Mouse (Mus musculus) B cell, adult 67 days (primary cell): Measurements from ENCODE around the gene Dmkn. TPM values are rescaled to one million over a fixed set of nuclear protein-coding genes. Genes with fewer than 3 reads are reported as not detected.

Source experiments
- total RNA-seq, 2 experiments: library from RNA; stranded (reverse); gene quantifications; 4 replicates each; pipeline ENCODE4 v1.2.4; 2023

The Dmkn gene
- not detected for total RNA-seq

DNA sequence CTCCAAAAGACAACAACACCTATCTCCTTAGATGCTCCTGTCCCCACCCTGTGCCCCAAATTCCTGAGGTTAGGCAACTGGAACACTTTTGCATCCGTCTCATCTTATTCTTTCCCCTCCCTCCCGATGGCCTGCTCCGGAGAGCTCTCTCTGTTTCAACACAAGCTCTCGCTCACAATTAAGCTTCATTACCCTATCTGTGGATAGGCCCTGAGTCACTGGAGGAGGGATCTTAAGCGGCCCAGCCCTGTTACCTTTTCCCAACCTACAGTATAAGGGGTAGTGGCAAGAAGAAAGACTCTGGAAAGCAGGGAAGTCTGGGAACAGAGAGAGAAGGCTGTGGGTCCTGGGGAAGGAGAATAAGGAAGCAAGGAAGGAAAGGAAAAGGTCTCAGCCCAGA, at the start of gene Dmkn:
Dmkn (plus strand) TSS at position 301 of the 400 bp plus-strand sequence.

DNA sequence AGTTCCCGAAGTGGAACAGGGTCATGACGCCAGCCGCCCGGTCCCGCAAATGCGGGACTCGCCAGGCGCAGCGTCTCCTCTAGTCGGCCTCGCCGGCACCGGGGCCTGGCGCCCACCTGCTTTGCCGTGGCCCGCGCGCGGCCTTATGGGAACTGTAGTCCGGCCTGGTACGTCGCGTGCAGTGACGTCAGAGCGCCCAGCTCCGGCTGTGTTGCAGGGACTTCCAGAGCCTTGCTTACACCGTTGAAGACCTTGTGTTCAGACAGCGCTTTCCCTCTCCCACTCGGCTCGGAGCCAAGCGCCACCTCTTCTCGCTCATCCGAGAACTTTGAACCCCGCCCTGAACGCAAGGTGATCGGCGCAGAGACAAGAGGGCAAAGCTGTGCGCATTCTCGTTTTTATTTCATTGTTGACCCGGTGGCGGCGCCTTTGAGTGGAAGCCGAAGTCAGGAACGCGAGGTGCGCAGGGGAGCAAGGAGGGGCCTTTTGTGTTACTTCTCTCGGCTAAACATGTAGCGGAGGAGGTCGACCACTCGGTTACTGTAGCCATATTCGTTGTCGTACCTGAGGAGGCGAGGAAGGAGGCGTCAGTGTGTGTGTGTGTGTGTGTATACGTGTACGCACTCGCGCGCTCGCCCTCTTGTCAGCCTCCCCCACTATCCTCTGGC, 34.0 kb upstream of the Dmkn start, which contains the start of gene Tmem147:
Tmem147 (minus strand) TSS at position 145 of the 668 bp plus-strand sequence.

DNA sequence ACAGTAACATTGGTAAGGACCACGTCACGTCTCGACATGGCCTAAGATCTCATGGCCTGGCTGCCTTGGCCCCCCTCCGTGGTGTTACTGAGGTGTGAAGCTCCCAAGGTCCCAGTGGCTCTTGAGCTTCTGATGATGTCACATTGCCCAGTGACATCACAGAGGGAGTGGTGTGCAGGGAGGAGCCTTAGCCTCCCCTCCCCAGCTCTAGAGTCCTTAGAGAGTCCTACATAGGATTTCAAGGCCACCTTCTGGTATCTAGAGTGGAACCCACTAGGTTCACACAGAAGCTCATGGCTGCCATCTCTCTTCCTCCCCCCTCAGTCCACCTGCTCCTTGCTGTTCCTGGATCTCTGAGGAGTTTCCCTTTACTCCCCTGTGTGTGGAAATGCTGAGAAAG, 19.9 kb upstream of the Dmkn start, which contains the start of gene Gapdhs:
Gapdhs (minus strand) TSS at position 65 of the 400 bp plus-strand sequence.

DNA sequence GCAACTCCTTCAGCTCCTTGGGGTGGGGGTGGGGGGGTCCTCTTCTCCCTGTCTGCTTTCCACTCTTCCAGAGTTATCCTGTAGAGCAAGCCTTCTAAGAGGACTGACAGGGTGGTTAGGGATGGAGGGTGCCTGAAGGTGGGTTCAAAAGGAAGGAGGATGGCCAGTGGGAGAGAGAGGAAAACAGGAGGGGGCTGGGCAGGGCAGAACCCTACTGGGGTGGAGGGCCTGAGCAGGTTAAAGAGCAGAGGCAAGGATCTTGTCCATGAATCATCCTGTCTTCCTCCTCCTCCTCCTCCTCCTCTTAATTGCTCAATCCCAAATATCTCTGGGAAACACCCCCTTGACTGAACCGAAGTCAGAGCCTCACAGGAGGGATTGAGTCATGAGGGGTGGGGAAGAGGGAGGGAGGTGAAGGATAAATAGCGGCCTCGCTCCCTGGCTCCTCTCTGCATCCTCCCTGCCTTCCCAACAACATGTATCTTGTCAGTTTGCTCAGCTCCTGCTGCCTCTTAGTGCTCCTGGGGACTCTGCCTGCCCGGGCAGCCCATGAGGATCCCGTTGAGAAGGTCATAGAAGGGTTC, 12.4 kb upstream of the Dmkn start, which contains the start of gene Sbsn:
Sbsn (plus strand) TSS at position 386 of the 584 bp plus-strand sequence.

DNA sequence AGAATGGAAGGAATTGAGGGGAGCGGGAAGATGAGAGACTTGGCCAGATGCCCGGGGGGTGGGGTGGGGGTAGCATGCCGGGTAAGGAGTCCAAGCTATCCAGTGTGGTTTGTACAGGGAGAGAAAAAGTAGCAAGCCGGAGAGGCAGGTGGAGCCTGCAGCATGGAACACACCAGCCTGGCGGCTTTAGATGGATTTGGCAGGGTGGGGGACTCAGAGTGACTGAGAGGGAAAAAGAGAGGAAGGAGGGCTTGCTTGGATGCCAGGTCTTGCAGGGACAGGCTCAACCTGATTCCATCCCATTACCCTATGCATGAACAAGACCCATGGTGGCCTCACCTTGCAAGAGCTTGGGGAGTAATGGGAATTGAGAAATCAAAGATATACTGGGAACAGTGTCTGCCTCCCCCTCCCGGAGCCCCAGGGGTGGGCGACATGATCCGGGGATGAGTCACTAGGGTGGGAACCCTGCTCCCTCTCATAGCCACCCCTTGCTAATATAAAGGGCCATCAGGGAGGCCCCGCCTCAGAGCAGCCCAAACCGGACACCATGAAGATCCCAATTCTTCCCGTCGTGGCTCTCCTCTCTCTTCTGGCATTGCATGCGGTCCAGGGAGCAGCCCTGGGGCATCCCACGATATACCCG, 23.9 kb downstream of the Dmkn start, which contains the start of gene Krtdap:
Krtdap (plus strand) TSS at position 520 of the 646 bp plus-strand sequence.

DNA sequence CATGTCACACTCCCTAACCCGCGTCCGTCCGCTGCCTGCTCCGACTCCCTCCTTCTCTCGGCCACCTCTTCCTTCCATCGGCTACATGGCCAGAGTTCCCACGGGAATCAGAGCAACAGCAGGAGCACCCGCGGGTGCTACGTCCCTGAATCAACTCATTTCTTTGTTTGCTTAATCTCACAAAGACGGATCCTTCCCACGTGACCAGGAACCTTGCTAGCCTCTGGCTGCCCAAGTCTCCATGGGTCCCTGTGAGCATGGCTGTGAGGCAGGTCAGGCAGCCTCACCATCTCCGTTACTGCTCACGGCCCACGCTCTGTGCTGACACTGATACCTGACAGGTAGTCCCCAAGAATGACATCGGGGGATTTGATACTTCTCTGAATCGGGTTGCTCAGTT, 60.1 kb downstream of the Dmkn start, which contains the start of gene Ffar2:
Ffar2 (minus strand) TSS at position 101 of the 400 bp plus-strand sequence.

Other genes starting within 250 kb of the Dmkn start
- 10 to 100 TPM; 18.6 to 20.7 TPM for gene Arhgap33, start 228.7 kb upstream of the Dmkn start, total RNA-seq
- gene Hspb6, start 211.6 kb upstream of the Dmkn start, total RNA-seq = 1 to 10 TPM; 3.0 to 4.3 TPM
- gene Proser3, start 211.5 kb upstream of the Dmkn start, total RNA-seq = 10 to 100 TPM; 18.8 to 27.2 TPM
- gene Lin37, start 203.9 kb upstream of the Dmkn start, total RNA-seq = 10 to 100 TPM; 42.2 to 45.2 TPM
- gene U2af1l4, start 200.5 kb upstream of the Dmkn start, total RNA-seq = 100 to 1,000 TPM; 107 to 109 TPM
- gene Gm49396, start 200.4 kb upstream of the Dmkn start, total RNA-seq = 10 to 100 TPM; 13.9 to 14.0 TPM
- 100 to 1,000 TPM; 129 to 145 TPM for gene Psenen, start 200.1 kb upstream of the Dmkn start, total RNA-seq
- gene Igflr1, start 198.3 kb upstream of the Dmkn start, total RNA-seq = 1 to 10 TPM; 7.3 to 7.7 TPM
- 100 to 1,000 TPM; 119 to 136 TPM for gene Kmt2b, start 175.0 kb upstream of the Dmkn start, total RNA-seq
- 1 to 10 TPM in 1 of 2 experiments, under 1 TPM in 1; 0.90 to 1.5 TPM for gene Zbtb32, start 164.8 kb upstream of the Dmkn start, total RNA-seq
- gene Upk1a, start 150.9 kb upstream of the Dmkn start, total RNA-seq = under 1 TPM; 0.39 to 0.52 TPM
- gene Cox6b1, start 137.6 kb upstream of the Dmkn start, total RNA-seq = 100 to 1,000 TPM; 211 to 273 TPM
- not detected for gene Etv2, start 127.9 kb upstream of the Dmkn start, total RNA-seq
- gene Rbm42, start 113.4 kb upstream of the Dmkn start, total RNA-seq = 100 to 1,000 TPM in 1 of 2 experiments, 10 to 100 TPM in 1; 96.7 to 103 TPM
- gene Haus5, start 98.8 kb upstream of the Dmkn start, total RNA-seq = 10 to 100 TPM; 59.7 to 71.7 TPM
- not detected for gene Pmis2, start 92.2 kb upstream of the Dmkn start, total RNA-seq
- gene 2200002J24Rik, start 64.8 kb upstream of the Dmkn start, total RNA-seq = not detected
- gene Atp4a, start 51.5 kb upstream of the Dmkn start, total RNA-seq = under 1 TPM; 0.29 to 0.59 TPM
- gene Tmem147, start 34.2 kb upstream of the Dmkn start, total RNA-seq = 10 to 100 TPM; 46.8 to 50.0 TPM
- not detected for gene Gapdhs, start 20.1 kb upstream of the Dmkn start, total RNA-seq
- gene Sbsn, start 12.3 kb upstream of the Dmkn start, total RNA-seq = 1 to 10 TPM; 3.8 to 5.0 TPM
- not detected for gene Krtdap, start 24.1 kb downstream of the Dmkn start, total RNA-seq
- 10 to 100 TPM; 15.2 to 19.0 TPM for gene Ffar2, start 60.0 kb downstream of the Dmkn start, total RNA-seq
- gene Ffar3, start 92.4 kb downstream of the Dmkn start, total RNA-seq = 1 to 10 TPM; 2.2 to 3.7 TPM
- gene Ffar1, start 97.8 kb downstream of the Dmkn start, total RNA-seq = 10 to 100 TPM; 34.4 to 43.8 TPM
- 1,000 to 10,000 TPM; 1,236 to 1,328 TPM for gene Cd22, start 116.6 kb downstream of the Dmkn start, total RNA-seq
- not detected for gene Mag, start 151.1 kb downstream of the Dmkn start, total RNA-seq
- gene Hamp2, start 160.9 kb downstream of the Dmkn start, total RNA-seq = not detected
- not detected for gene Hamp, start 180.3 kb downstream of the Dmkn start, total RNA-seq
- 100 to 1,000 TPM; 145 to 165 TPM for gene Usf2, start 193.0 kb downstream of the Dmkn start, total RNA-seq
- gene Lsr, start 209.7 kb downstream of the Dmkn start, total RNA-seq = 1 to 10 TPM; 1.1 to 1.2 TPM
- gene Fam187b, start 210.0 kb downstream of the Dmkn start, total RNA-seq = not detected